Mouse (Mus musculus): ENCODE measurements around the gene Lgals4. TPM values are rescaled to one million over a fixed set of nuclear protein-coding genes. Genes with fewer than 3 reads are reported as not detected.
"Not testable (repeated sequence)": the region's sequence is repeated elsewhere in the genome, so short reads cannot be mapped to it uniquely, and the experiment has no call there.

Gene Lgals4
- polyA plus RNA-seq, 1 experiment from 2014 or later, result 21.3 TPM

- Histone ChIP-seq H3K27ac (ENCODE audit: low read depth) (no peak overlapping the region), H3K9ac (replicated peaks) (no peak overlapping the region), H3K36me3 (replicated peaks; ENCODE audit: insufficient read depth, low read length) (no peaks in the 10 kb centered on the region), H3K9me3 (ENCODE audit: low read length) (no peaks in the 10 kb centered on the region), H3K4me1 (ENCODE audit: insufficient read depth) (no peaks in the 10 kb centered on the region), H3K4me3 (ENCODE audit: low read depth, low read length) (no peak overlapping the region), H3K27me3 (ENCODE audit: insufficient read depth, low read length) (no peaks in the 10 kb centered on the region), H3K4me2 (ENCODE audit: low read depth, low read length) (no peak overlapping the region)
- 72% methylated on average over 7 of the region's 7 CpGs for WGBS (ENCODE audit: insufficient replicate concordance)
- DNase-seq, result no peak
- 0 out of 2 replicates have a peak, but pooled peaks have one; percentile 21 for ATAC-seq
- TF ChIP-seq EP300 (IDR thresholded peaks at IDR 0.05; ENCODE audit: low read depth) (no peak), CTCF (IDR thresholded peaks at IDR 0.05; ENCODE audit: low read depth) (no peak)
These were observed 46.0 kb downstream of the Lgals4 start for GRCm38 (mm10) chr7:28879606-28880005.

DNA sequence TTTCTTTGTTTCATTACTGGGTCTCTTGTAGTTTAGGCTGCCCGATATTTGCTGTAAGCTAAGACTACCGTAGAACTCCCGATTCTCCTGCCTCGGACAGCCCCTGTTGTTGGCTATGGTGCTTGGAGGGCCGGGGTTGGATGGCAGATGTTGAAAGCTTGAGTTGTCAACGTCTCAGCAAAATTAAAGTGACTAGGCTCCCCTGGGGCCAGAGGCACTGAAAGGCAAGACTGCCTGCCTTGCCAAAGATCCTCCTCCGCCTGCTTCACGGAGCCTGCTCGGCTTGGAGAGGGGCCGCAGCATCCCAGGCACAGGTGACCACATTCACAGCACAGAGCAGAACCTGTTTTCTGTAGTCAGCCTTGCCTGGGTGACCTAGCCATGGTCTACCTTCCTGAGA, 46.9 kb downstream of the Lgals4 start:
- no peak for TF ChIP-seq EP300 (IDR thresholded peaks at IDR 0.05; ENCODE audit: low read depth)
- TF ChIP-seq CTCF (IDR thresholded peaks at IDR 0.05; ENCODE audit: low read depth), result no peak
- Histone ChIP-seq H3K4me2 (ENCODE audit: low read depth, low read length) (no peak overlapping the region), H3K4me3 (ENCODE audit: low read depth, low read length) (no peak overlapping the region), H3K9ac (replicated peaks) (no peak overlapping the region), H3K36me3 (replicated peaks; ENCODE audit: insufficient read depth, low read length) (no peaks in the 10 kb centered on the region), H3K27ac (ENCODE audit: low read depth) (no peak overlapping the region), H3K27me3 (ENCODE audit: insufficient read depth, low read length) (no peaks in the 10 kb centered on the region), H3K4me1 (ENCODE audit: insufficient read depth) (no peaks in the 10 kb centered on the region), H3K9me3 (ENCODE audit: low read length) (no peaks in the 10 kb centered on the region)
- ATAC-seq, result no peak
- no peak for DNase-seq
- WGBS (ENCODE audit: insufficient replicate concordance), result 79% methylated on average over 10 of the region's 10 CpGs

DNA sequence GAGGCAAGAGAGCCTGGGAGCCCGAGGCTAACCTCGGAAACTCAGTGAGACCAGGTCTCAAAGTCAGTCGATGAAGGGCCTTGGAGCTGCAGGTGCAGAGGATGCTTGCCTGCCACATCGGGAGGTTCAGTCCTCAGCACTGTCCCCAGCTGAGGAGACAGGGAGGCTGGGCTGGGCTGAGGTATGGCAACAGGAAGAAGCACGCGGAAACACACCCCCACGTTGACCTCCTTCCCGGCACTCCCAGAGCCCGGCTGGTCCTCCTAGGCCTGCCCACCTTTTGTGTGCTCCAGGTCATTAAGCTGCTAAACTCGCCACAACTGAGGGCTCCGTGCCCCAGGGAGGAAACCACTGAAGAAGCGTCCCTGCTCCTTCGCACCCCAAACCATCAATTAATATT, 47.5 kb downstream of the Lgals4 start, which contains the start of gene Capn12:
Gene Capn12, plus strand, starts transcription at position 224 of the 400 bp plus-strand sequence.
- H3K36me3 ChIP-seq (replicated peaks; ENCODE audit: insufficient read depth, low read length), result no peaks in the 10 kb centered on the region
- no peak within 1 kb of the TSS for H3K9ac ChIP-seq (replicated peaks)
- H3K4me1 ChIP-seq (ENCODE audit: insufficient read depth), result no peaks in the 10 kb centered on the region
- no peak within 1 kb of the TSS for H3K27ac ChIP-seq (ENCODE audit: low read depth)
- 45% methylated on average over 13 of the region's 13 CpGs for WGBS (ENCODE audit: insufficient replicate concordance)
- DNase-seq (no peak), ATAC-seq (no peak)
- no peak within 1 kb of the TSS for H3K4me3 ChIP-seq (ENCODE audit: low read depth, low read length)
- no peaks in the 10 kb centered on the region for H3K27me3 ChIP-seq (ENCODE audit: insufficient read depth, low read length)
- H3K4me2 ChIP-seq (ENCODE audit: low read depth, low read length), result no peak within 1 kb of the TSS
- H3K9me3 ChIP-seq (ENCODE audit: low read length), result no peaks in the 10 kb centered on the region
- TF ChIP-seq CTCF (IDR thresholded peaks at IDR 0.05; ENCODE audit: low read depth), result no peak
- TF ChIP-seq EP300 (IDR thresholded peaks at IDR 0.05; ENCODE audit: low read depth), result no peak

DNA sequence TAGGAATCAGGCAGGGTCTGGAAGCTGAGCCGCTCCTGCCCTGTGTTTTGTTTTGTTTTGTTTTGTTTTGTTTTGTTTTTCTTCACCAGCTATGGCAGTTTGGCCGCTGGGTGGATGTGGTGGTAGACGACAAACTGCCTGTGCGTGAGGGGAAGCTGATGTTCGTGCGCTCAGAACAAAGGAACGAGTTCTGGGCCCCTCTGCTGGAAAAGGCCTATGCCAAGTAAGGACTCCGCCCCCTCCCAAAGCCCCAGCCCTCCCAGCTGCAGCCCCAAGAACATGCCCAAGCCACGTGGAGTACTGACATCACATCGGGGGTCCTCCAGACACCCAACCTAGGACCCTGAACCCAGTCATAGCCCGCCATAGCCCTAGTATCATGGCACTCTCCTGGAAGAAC, 49.4 kb downstream of the Lgals4 start:
- Histone ChIP-seq H3K36me3 (replicated peaks; ENCODE audit: insufficient read depth, low read length) (no peaks in the 10 kb centered on the region), H3K4me2 (ENCODE audit: low read depth, low read length) (no peak overlapping the region)
- whole genome bisulfite sequencing (ENCODE audit: insufficient replicate concordance), result 74% methylated on average over 11 of the region's 11 CpGs

DNA sequence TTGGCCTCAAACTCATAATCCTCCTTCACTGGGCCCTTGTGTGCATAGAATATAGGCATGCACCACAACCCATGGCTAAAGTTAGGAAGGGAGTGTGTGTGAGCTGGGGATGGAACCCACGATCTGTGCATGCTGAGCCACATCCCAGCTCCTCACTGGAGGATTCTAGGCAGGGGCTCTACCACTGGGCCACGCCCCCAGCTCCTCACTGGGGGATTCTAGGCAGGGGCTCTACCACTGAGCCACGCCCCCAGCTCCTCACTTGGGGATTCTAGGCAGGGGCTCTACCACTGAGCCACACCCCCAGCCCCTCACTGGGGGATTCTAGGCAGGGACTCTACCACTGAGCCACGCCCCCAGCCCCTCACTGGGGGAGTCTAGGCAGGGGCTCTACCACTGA, 50.0 kb downstream of the Lgals4 start:
- not testable (repeated sequence) for H3K9me3 ChIP-seq (ENCODE audit: low read length); DNase-seq; H3K9ac ChIP-seq (replicated peaks); H3K27ac ChIP-seq (ENCODE audit: low read depth); H3K4me3 ChIP-seq (ENCODE audit: low read depth, low read length); ATAC-seq; H3K4me1 ChIP-seq (ENCODE audit: insufficient read depth); H3K4me2 ChIP-seq (ENCODE audit: low read depth, low read length); H3K36me3 ChIP-seq (replicated peaks; ENCODE audit: insufficient read depth, low read length)
- WGBS (ENCODE audit: insufficient replicate concordance), result 84% methylated on average over 3 of the region's 4 CpGs
- H3K27me3 ChIP-seq (ENCODE audit: insufficient read depth, low read length), result peaks cover 14% of the 10 kb centered on the region

More for the DNA sequence above, 49.4 kb downstream of the Lgals4 start:
- no peak overlapping the region for H3K4me3 ChIP-seq (ENCODE audit: low read depth, low read length)
- H3K4me1 ChIP-seq (ENCODE audit: insufficient read depth), result no peaks in the 10 kb centered on the region
- no peak for ATAC-seq
- no peak overlapping the region for H3K9ac ChIP-seq (replicated peaks)
- peaks cover 9% of the 10 kb centered on the region for H3K27me3 ChIP-seq (ENCODE audit: insufficient read depth, low read length)
- H3K27ac ChIP-seq (ENCODE audit: low read depth), result no peak overlapping the region
- no peaks in the 10 kb centered on the region for H3K9me3 ChIP-seq (ENCODE audit: low read length)
- TF ChIP-seq EP300 (IDR thresholded peaks at IDR 0.05; ENCODE audit: low read depth), result no peak
- TF ChIP-seq CTCF (IDR thresholded peaks at IDR 0.05; ENCODE audit: low read depth), result no peak
- no peak for DNase-seq

GRCm38 (mm10) chr7:28886486-28886885, 52.8 kb downstream of the Lgals4 start:
- TF ChIP-seq EP300 (IDR thresholded peaks at IDR 0.05; ENCODE audit: low read depth), result no peak
- TF ChIP-seq CTCF (IDR thresholded peaks at IDR 0.05; ENCODE audit: low read depth), result no peak
- ATAC-seq (no peak), DNase-seq (no peak)

GRCm38 (mm10) chr7:28888701-28889161, 55.1 kb downstream of the Lgals4 start:
- H3K4me1 ChIP-seq (ENCODE audit: insufficient read depth), result peaks cover 5% of the 10 kb centered on the region; the same call in 1 of the 2 replicates
- no peak for ATAC-seq
- peaks cover 23% of the 10 kb centered on the region for H3K36me3 ChIP-seq (replicated peaks; ENCODE audit: insufficient read depth, low read length)
- H3K9ac ChIP-seq (replicated peaks), result peak overlapping the region; percentile 35; the same call in 1 of the 2 replicates
- DNase-seq, result no peak
- 8% methylated on average over 24 of the region's 27 CpGs for WGBS (ENCODE audit: insufficient replicate concordance)
- H3K9me3 ChIP-seq (ENCODE audit: low read length), result no peaks in the 10 kb centered on the region
- H3K27ac ChIP-seq (ENCODE audit: low read depth), result no peak overlapping the region
- peak overlapping the region; percentile 50 for H3K4me2 ChIP-seq (ENCODE audit: low read depth, low read length)
- H3K4me3 ChIP-seq (ENCODE audit: low read depth, low read length), result peak overlapping the region; percentile 12; the same call in 1 of the 2 replicates
- H3K27me3 ChIP-seq (ENCODE audit: insufficient read depth, low read length), result peaks cover 22% of the 10 kb centered on the region
- TF ChIP-seq EP300 (IDR thresholded peaks at IDR 0.05; ENCODE audit: low read depth) (no peak), CTCF (IDR thresholded peaks at IDR 0.05; ENCODE audit: low read depth) (no peak)

More at GRCm38 (mm10) chr7:28886486-28886885, 52.8 kb downstream of the Lgals4 start:
- H3K27me3 ChIP-seq (ENCODE audit: insufficient read depth, low read length), result peaks cover 22% of the 10 kb centered on the region
- H3K4me2 ChIP-seq (ENCODE audit: low read depth, low read length), result no peak overlapping the region
- no peak overlapping the region for H3K4me3 ChIP-seq (ENCODE audit: low read depth, low read length)
- peaks cover 3% of the 10 kb centered on the region for H3K36me3 ChIP-seq (replicated peaks; ENCODE audit: insufficient read depth, low read length)
- no peak overlapping the region for H3K9ac ChIP-seq (replicated peaks)
- H3K4me1 ChIP-seq (ENCODE audit: insufficient read depth), result peaks cover 5% of the 10 kb centered on the region; the same call in 1 of the 2 replicates
- H3K9me3 ChIP-seq (ENCODE audit: low read length), result no peaks in the 10 kb centered on the region
- 24% methylated on average over 14 of the region's 14 CpGs for WGBS (ENCODE audit: insufficient replicate concordance)
- no peak overlapping the region for H3K27ac ChIP-seq (ENCODE audit: low read depth)

Other genes starting within 250 kb of the Lgals4 start
- 3.5 and 4.3 TPM in 2 replicates for gene Samd4b, start 235.7 kb upstream of the Lgals4 start, polyA plus RNA-seq (2015; fragmentation: Nextera tagmentation; extraction: Ambion mirVana)
- 5.3 and 6.2 TPM in 2 replicates for gene Pak4, start 235.7 kb upstream of the Lgals4 start, polyA plus RNA-seq (2015; fragmentation: Nextera tagmentation; extraction: Ambion mirVana)
- not detected in 2 replicates for gene Acp7, start 202.5 kb upstream of the Lgals4 start, polyA plus RNA-seq (2015; fragmentation: Nextera tagmentation; extraction: Ambion mirVana)
- gene Fbxo27, start 141.0 kb upstream of the Lgals4 start, polyA plus RNA-seq (2015; fragmentation: Nextera tagmentation; extraction: Ambion mirVana), result 0.19 and 0.24 TPM in 2 replicates
- gene Fbxo17, start 117.0 kb upstream of the Lgals4 start, polyA plus RNA-seq (2015; fragmentation: Nextera tagmentation; extraction: Ambion mirVana), result 0.90 and 1.0 TPM in 2 replicates
- 77.2 and 83.9 TPM in 2 replicates for gene Mrps12, start 92.0 kb upstream of the Lgals4 start, polyA plus RNA-seq (2015; fragmentation: Nextera tagmentation; extraction: Ambion mirVana)
- gene Sars2, start 91.9 kb upstream of the Lgals4 start, polyA plus RNA-seq (2015; fragmentation: Nextera tagmentation; extraction: Ambion mirVana), result 7.9 and 8.5 TPM in 2 replicates
- not detected in 2 replicates for gene Ccer2, start 77.7 kb upstream of the Lgals4 start, polyA plus RNA-seq (2015; fragmentation: Nextera tagmentation; extraction: Ambion mirVana)
- 20.5 and 22.7 TPM in 2 replicates for gene Sirt2, start 67.1 kb upstream of the Lgals4 start, polyA plus RNA-seq (2015; fragmentation: Nextera tagmentation; extraction: Ambion mirVana)
- 25.1 and 26.9 TPM in 2 replicates for gene Nfkbib, start 66.3 kb upstream of the Lgals4 start, polyA plus RNA-seq (2015; fragmentation: Nextera tagmentation; extraction: Ambion mirVana)
- gene Rinl, start 44.9 kb upstream of the Lgals4 start, polyA plus RNA-seq (2015; fragmentation: Nextera tagmentation; extraction: Ambion mirVana), result 7.2 and 7.6 TPM in 2 replicates
- gene Hnrnpl, start 25.3 kb upstream of the Lgals4 start, polyA plus RNA-seq (2015; fragmentation: Nextera tagmentation; extraction: Ambion mirVana), result 82.0 and 88.6 TPM in 2 replicates
- 534 and 566 TPM in 2 replicates for gene Ech1, start 8.6 kb upstream of the Lgals4 start, polyA plus RNA-seq (2015; fragmentation: Nextera tagmentation; extraction: Ambion mirVana)
- 0.14 and 0.34 TPM in 2 replicates for gene Lgals7, start 30.0 kb downstream of the Lgals4 start, polyA plus RNA-seq (2015; fragmentation: Nextera tagmentation; extraction: Ambion mirVana)
- gene Capn12, start 47.6 kb downstream of the Lgals4 start, polyA plus RNA-seq (2015; fragmentation: Nextera tagmentation; extraction: Ambion mirVana), result 0.09 and 0.23 TPM in 2 replicates
- gene Actn4, start 128.5 kb downstream of the Lgals4 start, polyA plus RNA-seq (2015; fragmentation: Nextera tagmentation; extraction: Ambion mirVana), result 76.3 and 81.2 TPM in 2 replicates
- gene Eif3k, start 148.0 kb downstream of the Lgals4 start, polyA plus RNA-seq (2015; fragmentation: Nextera tagmentation; extraction: Ambion mirVana), result 162 and 166 TPM in 2 replicates
- gene Map4k1, start 148.2 kb downstream of the Lgals4 start, polyA plus RNA-seq (2015; fragmentation: Nextera tagmentation; extraction: Ambion mirVana), result 11.9 and 16.5 TPM in 2 replicates